Mouse (Mus musculus): Measurements from ENCODE around the gene 1700012B09Rik. TPM values are rescaled to one million over a fixed set of nuclear protein-coding genes. Genes with fewer than 3 reads are reported as not detected.

Gene 1700012B09Rik
- not detected for polyA plus RNA-seq (2017; shearing (Covaris generic))

GRCm38 (mm10) chr9:14770803-14771471, at the start of gene 1700012B09Rik:
Gene 1700012B09Rik (minus strand): TSS chr9:14771030.

GRCm38 (mm10) chr9:14784039-14785002, 13.5 kb upstream of the 1700012B09Rik start, which contains the start of the genes Mre11a and Ankrd49:
Gene Mre11a (plus strand): TSS chr9:14784654.
Gene Ankrd49 (minus strand): TSS chr9:14784856.

GRCm38 (mm10) chr9:14752001-14752522, 18.8 kb downstream of the 1700012B09Rik start, which contains the start of gene Fut4:
Gene Fut4 (minus strand): TSS chr9:14752393.

GRCm38 (mm10) chr9:14740151-14740924, 30.5 kb downstream of the 1700012B09Rik start, which contains the start of gene Piwil4:
Gene Piwil4 (minus strand): TSS chr9:14740733.

Other genes with a start within 250 kb of the 1700012B09Rik start
- 0.10 TPM for gene Amotl1, start 126.0 kb downstream of the 1700012B09Rik start, polyA plus RNA-seq (2017; shearing (Covaris generic))
- gene Piwil4, start 30.3 kb downstream of the 1700012B09Rik start, polyA plus RNA-seq (2017; shearing (Covaris generic)) = not detected
- gene Fut4, start 18.6 kb downstream of the 1700012B09Rik start, polyA plus RNA-seq (2017; shearing (Covaris generic)) = not detected
- 21.3 TPM for gene Mre11a, start 13.6 kb upstream of the 1700012B09Rik start, polyA plus RNA-seq (2017; shearing (Covaris generic))
- gene Ankrd49, start 13.8 kb upstream of the 1700012B09Rik start, polyA plus RNA-seq (2017; shearing (Covaris generic)) = 13.2 TPM
- gene Gpr83, start 89.2 kb upstream of the 1700012B09Rik start, polyA plus RNA-seq (2017; shearing (Covaris generic)) = 0.60 TPM
- 22.6 TPM for gene Izumo1r, start 132.9 kb upstream of the 1700012B09Rik start, polyA plus RNA-seq (2017; shearing (Covaris generic))